Mouse (Mus musculus) spleen, adult 2 months (tissue): ENCODE measurements around the gene Ccdc141.

Experiments used
- CTCF ChIP-seq: fragments of 200-500 bp; IDR thresholded peaks from 2 replicates; pipeline ENCODE4 v1.5.1; 2011; ENCODE audit warnings: mild to moderate bottlenecking, inconsistent platforms; ENCODE audit not compliant: insufficient read depth, insufficient read length, insufficient replicate concordance; ENCODE audit errors: extremely low read depth
- POLR2A ChIP-seq: fragments of 200-500 bp; IDR thresholded peaks from 2 replicates; pipeline ENCODE4 v1.6.1; 2011; ENCODE audit warnings: low read depth, low read length, inconsistent platforms

DNA sequence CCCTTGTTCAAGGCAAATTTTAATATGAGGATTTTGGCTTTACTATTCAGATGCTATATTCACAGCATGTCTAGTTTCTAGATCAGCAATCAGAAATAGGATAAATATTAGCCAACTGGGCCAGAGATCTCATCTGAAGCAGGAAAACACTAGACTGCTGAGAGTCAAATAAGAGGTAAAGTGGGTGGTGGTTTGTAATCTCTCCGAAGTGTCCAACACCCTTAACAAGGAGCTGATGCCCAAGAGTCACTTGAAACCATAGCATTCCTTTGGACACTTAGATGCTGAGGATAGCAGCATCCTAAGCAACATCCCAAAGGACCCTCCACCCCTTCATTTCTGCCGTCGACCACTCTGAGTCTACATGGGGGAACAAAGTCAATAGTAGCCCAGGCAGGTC is 5.8 kb downstream of the Ccdc141 start:
- TF ChIP-seq CTCF (no peak), POLR2A (no peak)
